Mouse (Mus musculus): Measurements from ENCODE around the gene Cds1.

The Cds1 gene

GRCm38 (mm10) chr5:101775262-101775661 is 10.3 kb downstream of the Cds1 start:
- DNase-seq (ENCODE audit: low spot score in 2 of 2), result no peak

- no peak for DNase-seq (ENCODE audit: low spot score in 2 of 2)
Observed at GRCm38 (mm10) chr5:101776528-101776927, 11.6 kb downstream of the Cds1 start.

GRCm38 (mm10) chr5:101779376-101779863 is 14.5 kb downstream of the Cds1 start:
- DNase-seq (ENCODE audit: low spot score in 2 of 2), result no peak

- no peak for DNase-seq (ENCODE audit: low spot score in 2 of 2)
Observed at GRCm38 (mm10) chr5:101780918-101781317, 16.0 kb downstream of the Cds1 start.

GRCm38 (mm10) chr5:101784328-101784727 is 19.4 kb downstream of the Cds1 start:
- DNase-seq (ENCODE audit: low spot score in 2 of 2), result no peak

- no peak for DNase-seq (ENCODE audit: low spot score in 2 of 2)
Observed at GRCm38 (mm10) chr5:101784787-101785186, 19.9 kb downstream of the Cds1 start.

GRCm38 (mm10) chr5:101785921-101786614 is 21.1 kb downstream of the Cds1 start:
- DNase-seq (ENCODE audit: low spot score in 2 of 2), result no peak

- DNase-seq (ENCODE audit: low spot score in 2 of 2), result no peak
Observed at GRCm38 (mm10) chr5:101789770-101790169, 24.8 kb downstream of the Cds1 start.

GRCm38 (mm10) chr5:101790560-101790959 is 25.6 kb downstream of the Cds1 start:
- DNase-seq (ENCODE audit: low spot score in 2 of 2), result no peak

GRCm38 (mm10) chr5:101792665-101793064 is 27.7 kb downstream of the Cds1 start:
- DNase-seq (ENCODE audit: low spot score in 2 of 2), result no peak

GRCm38 (mm10) chr5:101801891-101802290 is 37.0 kb downstream of the Cds1 start:
- DNase-seq (ENCODE audit: low spot score in 2 of 2), result no peak

GRCm38 (mm10) chr5:101802358-101803022 is 37.6 kb downstream of the Cds1 start:
- DNase-seq (ENCODE audit: low spot score in 2 of 2), result no peak

GRCm38 (mm10) chr5:101811296-101812169 is 46.6 kb downstream of the Cds1 start:
- DNase-seq (ENCODE audit: low spot score in 2 of 2), result no peak

- DNase-seq (ENCODE audit: low spot score in 2 of 2), result no peak
Observed at GRCm38 (mm10) chr5:101816822-101817221, 51.9 kb downstream of the Cds1 start.

- no peak for DNase-seq (ENCODE audit: low spot score in 2 of 2)
Observed at GRCm38 (mm10) chr5:101819216-101819615, 54.3 kb downstream of the Cds1 start.

- no peak for DNase-seq (ENCODE audit: low spot score in 2 of 2)
Observed at GRCm38 (mm10) chr5:101819844-101820243, 54.9 kb downstream of the Cds1 start.

- no peak for DNase-seq (ENCODE audit: low spot score in 2 of 2)
Observed at GRCm38 (mm10) chr5:101821052-101821451, 56.1 kb downstream of the Cds1 start.

- no peak for DNase-seq (ENCODE audit: low spot score in 2 of 2)
Observed at GRCm38 (mm10) chr5:101821491-101822310, 56.8 kb downstream of the Cds1 start.

- DNase-seq (ENCODE audit: low spot score in 2 of 2), result no peak
Observed at GRCm38 (mm10) chr5:101822311-101822670, 57.4 kb downstream of the Cds1 start.

- no peak for DNase-seq (ENCODE audit: low spot score in 2 of 2)
Observed at GRCm38 (mm10) chr5:101825111-101825911, 60.4 kb downstream of the Cds1 start.

Data from urinary bladder, postnatal 4 days (tissue).